Mouse (Mus musculus) bone marrow, adult 2 months (tissue): ENCODE measurements around the gene Crebzf.

Experiments
- CTCF ChIP-seq: fragments of 200-500 bp; IDR thresholded peaks from 2 replicates; pipeline ENCODE4 v1.5.1; 2011; ENCODE audit warnings: low read length, control low read depth; ENCODE audit not compliant: control insufficient read depth, insufficient read depth
- POLR2A ChIP-seq: fragments of 200-500 bp; IDR thresholded peaks from 2 replicates; pipeline ENCODE4 v1.6.1; 2011; ENCODE audit warnings: low read depth, mild to moderate bottlenecking, control low read depth, low read length, borderline replicate concordance; ENCODE audit not compliant: control insufficient read depth

DNA sequence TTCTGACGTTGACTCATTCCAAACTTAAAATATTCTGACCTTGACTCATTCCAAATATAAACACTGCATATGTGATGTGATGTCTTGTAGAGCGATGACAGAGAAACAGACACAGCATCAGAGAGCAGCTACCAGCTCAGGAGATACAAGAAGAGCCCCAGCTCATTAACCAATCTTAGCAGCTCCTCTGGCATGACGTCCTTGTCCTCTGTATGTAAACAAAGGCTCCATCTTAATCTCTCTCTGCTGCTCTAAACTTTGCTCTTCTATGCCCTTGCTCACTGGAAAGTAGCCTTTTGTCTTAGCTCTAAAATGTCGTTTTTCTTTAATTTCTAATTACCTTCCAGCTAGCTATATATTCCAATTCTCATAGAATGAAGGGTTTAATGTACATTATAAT lies 47.5 kb upstream of the Crebzf start:
- TF ChIP-seq CTCF (no peak), POLR2A (no peak)
